Mouse (Mus musculus) testis, postnatal 10 days (tissue): ENCODE measurements around the gene Elovl3.
"Not testable (repeated sequence)": the region's sequence is repeated elsewhere in the genome, so short reads cannot be mapped to it uniquely, and the experiment has no call there.

Source experiments
- DNase-seq: peaks from one replicate; pipeline ENCODE4 v3.0.0; 2021; ENCODE audit warnings: low spot score

Elovl3 gene

GRCm38 (mm10) chr19:46135789-46136638, 4.3 kb downstream of the Elovl3 start:
- peak; percentile 66 for DNase-seq

- peak; percentile 81 for DNase-seq
Observed at GRCm38 (mm10) chr19:46136639-46137580, 5.2 kb downstream of the Elovl3 start.

- no peak for DNase-seq
Observed at GRCm38 (mm10) chr19:46140324-46140723, 8.6 kb downstream of the Elovl3 start.

GRCm38 (mm10) chr19:46141091-46141490, 9.4 kb downstream of the Elovl3 start:
- no peak for DNase-seq

GRCm38 (mm10) chr19:46147511-46148371, 16.0 kb downstream of the Elovl3 start, which contains the start of gene Pitx3:
TSS of gene Pitx3 (minus strand) at chr19:46148326.
- no peak for DNase-seq

- peak; percentile 91 for DNase-seq
Observed at GRCm38 (mm10) chr19:46148372-46148760, 16.7 kb downstream of the Elovl3 start.

GRCm38 (mm10) chr19:46149091-46149490, 17.4 kb downstream of the Elovl3 start:
- DNase-seq: no peak

- DNase-seq: peak; percentile 88
Observed at GRCm38 (mm10) chr19:46152127-46152803, 20.6 kb downstream of the Elovl3 start, which contains the start of gene Gbf1. TSS of gene Gbf1 (plus strand) at chr19:46152509.

- DNase-seq: no peak
Observed at GRCm38 (mm10) chr19:46165950-46166349, 34.3 kb downstream of the Elovl3 start.

GRCm38 (mm10) chr19:46167169-46167568, 35.5 kb downstream of the Elovl3 start:
- DNase-seq: not testable (repeated sequence)

GRCm38 (mm10) chr19:46169396-46169795, 37.7 kb downstream of the Elovl3 start:
- no peak for DNase-seq

- no peak for DNase-seq
Observed at GRCm38 (mm10) chr19:46169913-46170312, 38.2 kb downstream of the Elovl3 start.

GRCm38 (mm10) chr19:46172541-46172940, 40.8 kb downstream of the Elovl3 start:
- DNase-seq: no peak

GRCm38 (mm10) chr19:46175173-46175572, 43.5 kb downstream of the Elovl3 start:
- no peak for DNase-seq

GRCm38 (mm10) chr19:46177046-46177445, 45.3 kb downstream of the Elovl3 start:
- no peak for DNase-seq

GRCm38 (mm10) chr19:46180274-46180673, 48.6 kb downstream of the Elovl3 start:
- no peak for DNase-seq

- DNase-seq: no peak
Observed at GRCm38 (mm10) chr19:46182241-46182640, 50.5 kb downstream of the Elovl3 start.
